Mouse (Mus musculus) forebrain, embryonic 10.5 days (tissue): Measurements from ENCODE around the gene Cyp4x1. TPM values are rescaled to one million over a fixed set of nuclear protein-coding genes. Genes with fewer than 3 reads are reported as not detected.

ENCODE experiments used
- DNase-seq: peaks from one replicate; pipeline ENCODE4 v3.0.0-alpha.2; 2017; ENCODE audit warnings: low spot score; ENCODE audit errors: extremely low spot score
- H3K27ac ChIP-seq: fragments of 300-500 bp; sonication (generic); 2 replicates; pipeline ENCODE4 v1.5.1; 2016; ENCODE audit warnings: mild to moderate bottlenecking
- H3K27me3 ChIP-seq: fragments of 300-500 bp; sonication (generic); 2 replicates; pipeline ENCODE4 v1.6.1; 2016; ENCODE audit warnings: mild to moderate bottlenecking; ENCODE audit not compliant: poor library complexity, severe bottlenecking
- H3K36me3 ChIP-seq: fragments of 300-500 bp; sonication (generic); replicated peaks from 2 replicates; pipeline ENCODE4 v1.6.1; 2016; ENCODE audit warnings: mild to moderate bottlenecking, moderate library complexity
- H3K4me1 ChIP-seq: fragments of 300-500 bp; sonication (generic); 2 replicates; pipeline ENCODE4 v1.6.1; 2016
- H3K4me3 ChIP-seq: fragments of 300-500 bp; sonication (generic); 2 replicates; pipeline ENCODE4 v1.5.1; 2016; ENCODE audit warnings: mild to moderate bottlenecking, moderate library complexity
- H3K9me3 ChIP-seq: fragments of 300-500 bp; sonication (generic); 2 replicates; pipeline ENCODE4 v1.6.1; 2016; ENCODE audit warnings: mild to moderate bottlenecking, moderate library complexity
- WGBS: fragments of 180-500 bp; shearing (Covaris S2); methylation state at CpG from one replicate; pipeline ENCODE4 v1.1.7; 2016; 5-methylcytosine and 5-hydroxymethylcytosine counted together
- polyA plus RNA-seq: library from polyadenylated mRNA; unstranded; fragments of >200 nt; fragmentation: Nextera tagmentation; extraction: Ambion mirVana; gene quantifications from 2 replicates; pipeline ENCODE4 v1.2.1, GENCODE M21; 2016

The Cyp4x1 gene
- polyA plus RNA-seq, 1 experiment from 2014 or later = 0.12 TPM

DNA sequence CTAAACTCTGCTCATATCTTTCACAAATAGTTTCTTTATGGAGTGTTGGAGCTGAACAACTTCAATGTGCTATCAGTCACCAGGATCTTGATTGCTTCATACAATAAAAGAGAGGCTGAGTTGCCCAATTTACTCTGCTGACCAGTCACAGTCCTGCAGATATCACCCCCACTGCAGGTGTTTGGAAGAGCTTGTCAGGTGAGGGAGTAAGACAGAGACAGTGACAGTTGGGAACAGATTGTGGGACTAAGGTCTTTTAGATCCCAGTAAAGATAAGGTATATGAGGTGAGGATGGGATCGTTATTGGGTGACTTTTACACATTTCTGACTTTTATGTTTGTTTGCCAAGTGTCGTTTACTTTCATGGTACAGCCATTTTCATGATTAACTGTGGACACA lies 22.9 kb downstream of the Cyp4x1 start:
- DNase-seq = no peak
- Histone ChIP-seq H3K4me3 (no peak overlapping the region), H3K9me3 (no peaks in the 10 kb centered on the region), H3K27me3 (no peaks in the 10 kb centered on the region), H3K36me3 (no peaks in the 10 kb centered on the region), H3K27ac (no peak overlapping the region), H3K4me1 (no peaks in the 10 kb centered on the region)
- 69% methylated on average over 2 of the region's 2 CpGs for WGBS

DNA sequence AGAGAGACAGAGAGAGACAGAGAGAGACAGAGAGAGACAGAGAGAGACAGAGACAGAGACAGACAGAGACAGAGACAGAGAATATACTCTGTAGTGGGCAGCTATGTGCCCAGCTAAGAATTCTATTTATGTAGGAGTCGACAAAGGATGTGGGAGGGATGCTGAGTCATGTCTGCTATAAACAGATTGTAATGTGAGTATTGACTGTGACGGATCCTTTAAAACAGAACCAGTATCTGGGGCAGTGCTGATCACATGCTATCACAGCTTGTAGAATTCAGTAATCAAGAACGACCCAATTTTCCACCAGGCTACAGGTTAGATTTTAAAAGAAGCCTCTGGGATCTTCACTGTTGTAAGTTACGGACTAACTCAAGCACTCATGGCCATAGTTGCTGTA lies 30.6 kb downstream of the Cyp4x1 start:
- Histone ChIP-seq H3K27me3 (peaks cover 12% of the 10 kb centered on the region; the same call in 1 of the 2 replicates), H3K36me3 (no peaks in the 10 kb centered on the region), H3K9me3 (no peaks in the 10 kb centered on the region), H3K4me3 (no peak overlapping the region), H3K4me1 (no peaks in the 10 kb centered on the region), H3K27ac (no peak overlapping the region)
- DNase-seq = no peak
- WGBS = 76% methylated on average over 4 of the region's 4 CpGs

DNA sequence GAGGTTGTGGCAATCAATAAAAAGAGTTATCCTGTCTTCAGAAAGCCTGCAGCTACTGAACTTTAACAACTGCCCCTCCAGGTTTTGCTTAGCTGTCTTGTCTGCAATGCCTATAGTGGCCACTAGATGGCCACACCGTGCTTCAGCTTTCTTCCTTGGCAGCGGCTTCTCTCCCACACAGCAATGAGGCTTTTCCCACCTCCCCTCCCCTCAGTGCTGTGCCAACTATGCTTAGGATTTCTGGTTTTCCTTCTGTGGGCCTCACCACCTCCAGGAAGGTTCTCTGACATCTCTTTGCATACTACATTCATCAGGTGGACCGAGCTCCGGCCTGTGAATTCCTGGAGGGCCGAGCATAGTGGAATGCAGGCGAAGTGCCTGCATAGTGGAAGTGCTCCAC lies 32.4 kb downstream of the Cyp4x1 start:
- no peak overlapping the region for H3K27ac ChIP-seq
- H3K9me3 ChIP-seq = no peaks in the 10 kb centered on the region
- WGBS = 44% methylated on average over 6 of the region's 6 CpGs
- no peaks in the 10 kb centered on the region for H3K36me3 ChIP-seq
- H3K4me1 ChIP-seq = peaks cover 5% of the 10 kb centered on the region
- peaks cover 27% of the 10 kb centered on the region for H3K27me3 ChIP-seq
- DNase-seq = peak; percentile 64
- H3K4me3 ChIP-seq = no peak overlapping the region

DNA sequence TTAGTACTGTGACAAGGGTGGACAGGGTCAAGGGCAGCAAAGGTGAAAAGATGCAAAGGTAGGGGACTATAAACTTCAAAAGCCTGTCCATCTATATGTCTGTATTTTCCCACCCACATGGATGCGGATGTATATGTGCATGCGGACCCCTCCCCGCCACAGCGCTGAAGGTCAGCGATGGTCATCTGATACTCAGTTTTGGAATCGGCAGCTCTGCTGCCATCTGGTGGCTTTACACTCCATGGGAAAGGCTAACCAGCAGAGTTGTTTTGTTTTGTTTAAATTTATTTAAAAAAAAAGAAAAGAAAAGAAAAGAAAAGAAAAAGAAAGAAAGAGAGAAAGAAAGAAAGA lies 37.0 kb downstream of the Cyp4x1 start:
- peak overlapping the region; percentile 26 for H3K4me3 ChIP-seq
- under 1% methylated on average over 6 of the region's 6 CpGs for WGBS
- no peak for DNase-seq
- H3K27ac ChIP-seq = peak overlapping the region; percentile 46; the same call in 1 of the 2 replicates
- H3K4me1 ChIP-seq = peaks cover 19% of the 10 kb centered on the region
- H3K9me3 ChIP-seq = no peaks in the 10 kb centered on the region
- H3K27me3 ChIP-seq = peaks cover 72% of the 10 kb centered on the region
- no peaks in the 10 kb centered on the region for H3K36me3 ChIP-seq

DNA sequence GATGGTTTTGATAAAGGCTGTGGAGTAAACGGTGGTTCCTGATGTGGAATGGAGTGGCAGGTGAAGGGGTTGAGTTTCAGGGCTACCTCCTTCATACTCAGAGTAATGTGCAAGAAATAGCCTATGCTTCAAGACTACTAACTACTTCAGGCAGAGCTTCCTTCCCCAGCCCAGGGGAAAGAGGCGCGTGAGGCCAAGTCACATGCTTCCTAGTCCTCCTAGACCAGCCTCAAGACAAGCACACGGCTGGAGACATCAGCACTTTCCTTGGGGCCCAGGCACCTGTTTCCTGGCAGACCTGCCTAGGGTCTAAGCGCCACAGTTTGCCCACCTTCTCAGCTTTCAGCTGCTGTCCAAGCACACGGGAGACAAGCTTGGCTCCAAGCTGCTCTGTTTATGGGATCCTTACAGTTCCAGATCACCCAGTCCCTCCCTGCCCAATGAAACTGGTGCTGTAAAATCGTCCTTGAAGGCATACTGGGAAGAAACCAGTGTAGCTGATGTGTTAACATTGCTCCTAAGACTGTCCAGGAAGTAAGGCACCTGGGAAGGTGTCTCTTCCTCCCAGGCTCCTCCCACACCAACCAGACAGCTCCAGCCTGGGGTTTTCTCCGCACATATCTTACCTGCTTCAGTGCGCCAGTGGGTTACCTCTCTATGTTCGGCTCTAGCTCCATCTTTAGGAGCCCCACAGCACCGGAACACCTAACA lies 37.5 kb downstream of the Cyp4x1 start:
- no peak for DNase-seq
- peak overlapping the region; percentile 73 for H3K27ac ChIP-seq
- H3K4me3 ChIP-seq = peak overlapping the region; percentile 57
- peaks cover 19% of the 10 kb centered on the region for H3K4me1 ChIP-seq
- 20% methylated on average over 11 of the region's 11 CpGs for WGBS
- no peaks in the 10 kb centered on the region for H3K36me3 ChIP-seq
- H3K27me3 ChIP-seq = peaks cover 76% of the 10 kb centered on the region
- H3K9me3 ChIP-seq = no peaks in the 10 kb centered on the region

DNA sequence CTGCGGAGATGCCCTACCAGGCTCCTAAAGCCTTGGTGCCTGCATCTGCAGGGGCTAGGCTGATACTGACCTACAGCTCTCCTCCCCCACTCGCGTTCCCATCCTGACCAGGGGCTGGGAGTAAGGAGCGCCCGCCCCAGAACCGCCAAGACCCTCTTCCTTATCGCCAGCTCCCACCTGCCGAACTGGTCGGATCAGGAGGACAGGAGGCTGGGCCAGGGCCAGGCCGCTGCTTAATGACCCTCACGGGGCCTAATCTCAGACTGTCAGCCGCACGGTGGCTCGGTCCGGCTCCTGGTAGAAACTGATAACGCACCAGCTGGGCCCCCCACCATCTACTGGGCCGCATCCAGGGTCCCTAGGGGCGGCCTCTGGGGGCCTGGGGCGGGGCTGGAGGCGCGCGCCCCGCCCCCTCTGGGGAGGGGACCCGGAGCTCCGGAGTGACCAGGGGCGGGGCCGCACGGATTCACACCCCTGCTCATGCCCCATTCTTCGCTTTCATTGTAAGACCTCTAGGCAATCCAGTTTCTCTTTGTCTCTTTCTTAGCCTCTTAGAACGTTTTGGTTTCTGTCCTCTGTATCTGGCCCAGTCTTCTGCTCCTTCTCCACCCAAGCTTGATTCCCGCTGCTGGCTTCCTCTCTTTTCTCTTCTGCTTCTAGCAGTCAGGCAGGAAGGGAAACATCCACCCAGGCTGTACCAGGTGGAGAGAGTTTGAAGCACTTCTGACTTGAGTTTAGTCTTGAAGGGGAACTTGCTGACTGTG lies 38.2 kb downstream of the Cyp4x1 start:
- Histone ChIP-seq H3K4me3 (peak overlapping the region; percentile 57), H3K27me3 (peaks cover 76% of the 10 kb centered on the region), H3K9me3 (no peaks in the 10 kb centered on the region), H3K27ac (peak overlapping the region; percentile 73), H3K4me1 (peaks cover 19% of the 10 kb centered on the region), H3K36me3 (no peaks in the 10 kb centered on the region)
- WGBS = under 1% methylated on average over 31 of the region's 31 CpGs
- peak; percentile 56 for DNase-seq

DNA sequence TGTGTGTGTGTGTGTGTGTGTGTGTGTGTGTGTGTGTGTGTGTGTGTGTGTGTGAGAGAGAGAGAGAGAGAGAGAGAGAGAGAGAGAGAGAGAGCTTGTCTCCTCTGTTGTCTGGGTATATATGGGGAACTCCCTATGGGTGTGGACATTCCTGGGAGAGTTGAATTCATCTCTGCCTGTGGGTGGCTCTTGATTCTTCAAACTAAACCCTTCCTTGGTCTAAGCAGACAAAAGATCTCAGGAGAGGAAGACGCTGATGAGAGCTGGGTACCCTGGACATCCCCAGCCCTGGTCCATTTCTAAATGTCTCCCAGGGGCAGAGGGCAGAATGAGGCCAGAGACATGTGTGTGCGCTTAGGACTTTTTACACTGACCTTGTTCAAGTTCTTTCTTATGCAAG lies 40.0 kb downstream of the Cyp4x1 start:
- DNase-seq = no peak
- Histone ChIP-seq H3K4me1 (peaks cover 20% of the 10 kb centered on the region), H3K4me3 (no peak overlapping the region), H3K36me3 (no peaks in the 10 kb centered on the region), H3K27me3 (peaks cover 83% of the 10 kb centered on the region), H3K9me3 (no peaks in the 10 kb centered on the region), H3K27ac (no peak overlapping the region)
- 78% methylated on average over 2 of the region's 2 CpGs for WGBS

DNA sequence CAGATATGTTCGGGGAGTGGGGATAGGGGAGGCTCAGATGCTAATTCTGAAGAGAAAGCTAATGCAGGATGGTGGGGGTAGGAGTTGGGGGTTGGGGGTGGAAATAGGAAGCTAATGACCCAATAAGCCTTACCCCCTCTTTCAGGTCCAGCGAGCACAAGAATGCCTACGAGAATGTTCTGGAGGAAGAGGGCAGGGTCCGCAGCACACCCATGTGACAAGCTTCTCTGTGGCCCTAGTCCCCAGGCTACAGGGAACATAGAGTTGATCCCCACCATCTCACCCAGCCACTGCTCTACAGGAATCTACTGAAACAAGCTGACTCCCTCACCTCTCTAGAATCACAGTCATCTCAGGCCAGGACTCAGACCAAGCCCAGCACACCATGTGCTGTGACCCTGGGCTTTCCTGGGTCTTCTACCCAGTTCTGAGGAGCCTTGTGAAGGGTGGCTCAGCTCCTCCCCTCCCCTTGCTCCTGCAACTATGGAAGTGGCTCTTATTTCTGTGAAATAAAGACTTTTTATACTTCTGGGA lies 40.7 kb downstream of the Cyp4x1 start:
- H3K4me1 ChIP-seq = peaks cover 26% of the 10 kb centered on the region
- no peak overlapping the region for H3K4me3 ChIP-seq
- DNase-seq = no peak
- H3K9me3 ChIP-seq = no peaks in the 10 kb centered on the region
- H3K36me3 ChIP-seq = no peaks in the 10 kb centered on the region
- peaks cover 86% of the 10 kb centered on the region for H3K27me3 ChIP-seq
- 91% methylated on average over 4 of the region's 4 CpGs for WGBS
- no peak overlapping the region for H3K27ac ChIP-seq

DNA sequence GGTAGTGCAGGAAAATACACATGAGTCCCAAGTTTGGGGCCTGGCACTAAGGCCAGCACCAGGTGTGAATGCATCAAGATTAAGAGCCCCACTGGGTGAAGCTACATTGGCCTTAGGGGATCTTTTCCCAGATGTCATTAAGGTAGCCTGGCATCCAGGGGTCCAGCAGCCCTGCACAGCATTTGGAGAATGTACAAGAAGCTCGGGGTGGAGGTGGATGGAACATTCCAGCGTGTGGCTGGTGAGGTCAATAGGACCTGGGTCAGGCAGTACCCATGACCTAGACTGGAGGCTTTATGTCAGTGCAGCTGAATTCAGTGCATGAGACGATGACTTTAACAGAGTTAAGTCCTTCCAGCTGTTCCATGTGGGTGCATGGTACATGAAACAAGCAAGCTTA lies 42.3 kb downstream of the Cyp4x1 start:
- no peak for DNase-seq
- no peaks in the 10 kb centered on the region for H3K9me3 ChIP-seq
- no peak overlapping the region for H3K4me3 ChIP-seq
- 86% methylated on average over 3 of the region's 3 CpGs for WGBS
- peaks cover 89% of the 10 kb centered on the region for H3K27me3 ChIP-seq
- H3K36me3 ChIP-seq = no peaks in the 10 kb centered on the region
- H3K27ac ChIP-seq = no peak overlapping the region
- H3K4me1 ChIP-seq = peaks cover 25% of the 10 kb centered on the region

DNA sequence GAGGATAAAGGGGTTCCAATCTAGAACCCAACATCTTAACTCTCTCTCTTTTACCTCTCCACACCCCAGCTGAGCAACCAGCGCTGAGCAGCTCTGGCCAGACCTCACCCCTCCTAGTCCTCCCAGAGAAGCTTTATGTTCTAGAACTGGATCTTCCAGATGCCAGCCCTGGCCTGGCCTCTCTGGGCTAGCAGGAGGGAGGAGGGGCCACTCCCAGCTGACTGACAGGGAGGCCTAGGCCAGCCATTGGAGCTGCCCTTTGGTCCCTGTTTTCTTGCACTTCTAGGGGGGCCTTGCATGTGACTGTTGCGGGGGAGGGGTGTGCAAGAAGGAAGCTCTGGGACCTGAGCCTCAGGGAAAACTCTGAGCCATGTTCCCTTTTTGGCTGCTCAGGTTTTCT lies 43.5 kb downstream of the Cyp4x1 start:
- no peak for DNase-seq
- no peak overlapping the region; the same call in 1 of the 2 replicates for H3K27ac ChIP-seq
- peak overlapping the region; percentile 1; the same call in 1 of the 2 replicates for H3K4me3 ChIP-seq
- H3K9me3 ChIP-seq = no peaks in the 10 kb centered on the region
- 78% methylated on average over 2 of the region's 2 CpGs for WGBS
- peaks cover 84% of the 10 kb centered on the region for H3K27me3 ChIP-seq
- no peaks in the 10 kb centered on the region for H3K36me3 ChIP-seq
- H3K4me1 ChIP-seq = peaks cover 13% of the 10 kb centered on the region

DNA sequence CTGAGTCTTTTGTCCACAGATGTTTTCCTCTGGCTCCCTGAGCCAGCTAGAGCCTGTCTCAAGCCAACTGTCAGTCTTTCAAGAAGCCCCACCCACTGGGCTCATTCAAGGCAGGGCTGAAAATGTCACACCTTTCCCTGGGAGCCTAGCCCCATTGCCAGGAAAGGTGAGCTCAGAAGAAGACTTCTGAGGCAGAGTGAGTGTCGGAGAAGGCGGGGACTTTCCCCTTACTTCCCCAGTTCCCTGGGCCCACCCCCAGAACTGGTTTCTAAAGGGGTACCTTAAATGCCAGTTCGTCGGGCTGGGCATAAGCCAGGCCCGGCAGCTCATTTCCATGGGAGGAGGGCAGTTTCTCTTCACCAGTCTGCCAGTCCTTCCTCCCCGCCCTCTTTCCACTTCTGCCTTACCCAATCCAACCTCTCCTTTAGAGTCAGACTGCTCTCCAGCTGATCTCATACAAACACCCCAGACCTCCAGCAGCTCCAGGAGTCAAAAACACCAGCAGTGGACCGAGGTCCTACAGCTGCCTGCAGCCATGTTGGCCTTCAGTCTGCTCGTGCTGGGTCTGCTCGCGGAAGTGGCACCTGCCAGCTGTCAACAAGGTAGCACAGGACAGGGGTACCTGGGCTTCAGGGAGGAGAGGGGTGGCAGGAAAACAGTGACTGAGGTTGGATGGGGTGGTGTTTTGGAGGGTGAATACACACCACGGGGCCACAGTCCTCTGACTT lies 45.3 kb downstream of the Cyp4x1 start, which contains the start of gene Pdzk1ip1:
Gene Pdzk1ip1, plus strand, starts transcription at position 98 of the 728 bp plus-strand sequence.
- peaks cover 74% of the 10 kb centered on the region for H3K27me3 ChIP-seq
- 0 out of 2 replicates have a peak, but pooled peaks cover 9% of the 10 kb centered on the region for H3K4me1 ChIP-seq
- no peak within 1 kb of the TSS for H3K4me3 ChIP-seq
- DNase-seq = no peak
- no peaks in the 10 kb centered on the region for H3K9me3 ChIP-seq
- H3K27ac ChIP-seq = peak within 1 kb of the TSS; percentile 54
- H3K36me3 ChIP-seq = no peaks in the 10 kb centered on the region
- WGBS = 35% methylated on average over 11 of the region's 11 CpGs

DNA sequence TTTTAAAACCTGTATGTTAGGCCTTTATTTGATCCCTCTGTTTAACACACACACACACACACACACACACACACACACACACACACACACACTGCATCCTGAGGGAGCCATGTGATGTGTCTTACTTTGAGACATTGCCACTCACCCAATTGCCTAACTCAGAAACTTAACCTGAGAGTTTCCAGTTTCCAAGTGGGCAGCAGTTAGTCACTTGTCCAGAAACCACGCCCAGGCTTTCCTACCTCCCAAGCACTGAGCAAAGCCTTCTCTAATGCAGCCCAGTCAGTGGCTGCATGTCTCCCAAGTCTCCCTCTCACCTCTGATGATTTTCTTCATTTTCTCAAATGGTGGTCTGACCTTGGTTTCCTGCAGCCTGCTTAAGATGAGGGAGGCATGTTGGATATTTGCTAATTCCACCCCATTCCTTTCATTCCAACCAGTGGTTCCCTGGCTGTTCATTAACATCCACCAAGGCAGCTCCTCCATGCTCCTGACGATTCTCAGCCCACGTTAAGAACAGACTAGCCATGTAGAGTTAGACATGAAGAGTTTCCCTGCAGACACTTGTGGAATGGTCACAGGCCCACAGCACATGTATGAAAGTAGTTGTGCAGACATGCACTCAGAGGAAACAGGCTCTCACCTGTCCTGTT lies 47.2 kb downstream of the Cyp4x1 start:
- no peak overlapping the region for H3K27ac ChIP-seq
- H3K36me3 ChIP-seq = no peaks in the 10 kb centered on the region
- DNase-seq = no peak
- H3K27me3 ChIP-seq = peaks cover 73% of the 10 kb centered on the region
- H3K4me1 ChIP-seq = 0 out of 2 replicates have a peak, but pooled peaks cover 9% of the 10 kb centered on the region
- 67% methylated on average over 3 of the region's 3 CpGs for WGBS
- no peaks in the 10 kb centered on the region for H3K9me3 ChIP-seq
- H3K4me3 ChIP-seq = no peak overlapping the region
